Mouse (Mus musculus): ENCODE measurements around the gene Gda. TPM values are rescaled to one million over a fixed set of nuclear protein-coding genes. Genes with fewer than 3 reads are reported as not detected.

Gene Gda
- total RNA-seq (2022) = 100 to 1,000 TPM; 111 to 134 (median 124) TPM

- no peak for DNase-seq (ENCODE audit: low spot score in 2 of 2)
Observed at GRCm38 (mm10) chr19:21473345-21473744, at the start of gene Gda. Gda (minus strand) TSS chr19:21473445.

- DNase-seq (ENCODE audit: low spot score in 2 of 2) = no peak
Observed at GRCm38 (mm10) chr19:21520280-21520679, 47.0 kb upstream of the Gda start.

- DNase-seq (ENCODE audit: low spot score in 2 of 2) = no peak
Observed at GRCm38 (mm10) chr19:21510116-21510515, 36.9 kb upstream of the Gda start.

- no peak for DNase-seq (ENCODE audit: low spot score in 2 of 2)
Observed at GRCm38 (mm10) chr19:21507561-21508232, 34.5 kb upstream of the Gda start.

GRCm38 (mm10) chr19:21507133-21507532 lies 33.9 kb upstream of the Gda start:
- no peak for DNase-seq (ENCODE audit: low spot score in 2 of 2)

- no peak for DNase-seq (ENCODE audit: low spot score in 2 of 2)
Observed at GRCm38 (mm10) chr19:21504716-21505115, 31.5 kb upstream of the Gda start.

- no peak for DNase-seq (ENCODE audit: low spot score in 2 of 2)
Observed at GRCm38 (mm10) chr19:21499394-21499983, 26.2 kb upstream of the Gda start.

- DNase-seq (ENCODE audit: low spot score in 2 of 2) = no peak
Observed at GRCm38 (mm10) chr19:21495817-21496216, 22.6 kb upstream of the Gda start.

GRCm38 (mm10) chr19:21493807-21494521 lies 20.7 kb upstream of the Gda start:
- no peak for DNase-seq (ENCODE audit: low spot score in 2 of 2)

- DNase-seq (ENCODE audit: low spot score in 2 of 2) = no peak
Observed at GRCm38 (mm10) chr19:21491391-21491790, 18.1 kb upstream of the Gda start.

GRCm38 (mm10) chr19:21487124-21487944 lies 14.1 kb upstream of the Gda start:
- DNase-seq (ENCODE audit: low spot score in 2 of 2) = no peak

- DNase-seq (ENCODE audit: low spot score in 2 of 2) = no peak
Observed at GRCm38 (mm10) chr19:21482096-21482495, 8.9 kb upstream of the Gda start.

GRCm38 (mm10) chr19:21481031-21481430 lies 7.8 kb upstream of the Gda start:
- no peak for DNase-seq (ENCODE audit: low spot score in 2 of 2)

- DNase-seq (ENCODE audit: low spot score in 2 of 2) = no peak
Observed at GRCm38 (mm10) chr19:21480053-21480419, 6.8 kb upstream of the Gda start.

GRCm38 (mm10) chr19:21479183-21480052 lies 6.2 kb upstream of the Gda start:
- peak; percentile 36 to 46 for DNase-seq (ENCODE audit: low spot score in 2 of 2)

GRCm38 (mm10) chr19:21478538-21478937 lies 5.3 kb upstream of the Gda start:
- DNase-seq (ENCODE audit: low spot score in 2 of 2) = no peak

GRCm38 (mm10) chr19:21477780-21478179 lies 4.5 kb upstream of the Gda start:
- no peak for DNase-seq (ENCODE audit: low spot score in 2 of 2)

- no peak for DNase-seq (ENCODE audit: low spot score in 2 of 2)
Observed at GRCm38 (mm10) chr19:21476782-21477181, 3.5 kb upstream of the Gda start.

GRCm38 (mm10) chr19:21472121-21472780 lies 994 bp downstream of the Gda start:
- peak; percentile 77 to 84 for DNase-seq (ENCODE audit: low spot score in 2 of 2)

Measured in layer of hippocampus, adult 8-10 months (tissue).